Mouse (Mus musculus) heart, embryonic 10.5 days (tissue): Measurements from ENCODE around the gene 5730409E04Rik. TPM values are rescaled to one million over a fixed set of nuclear protein-coding genes. Genes with fewer than 3 reads are reported as not detected.

ENCODE experiments used
- DNase-seq: peaks from one replicate; pipeline ENCODE4 v3.0.0-alpha.2; 2017; ENCODE audit warnings: low spot score
- H3K27ac ChIP-seq: fragments of 300-500 bp; sonication (generic); 2 replicates; pipeline ENCODE4 v1.5.1; 2016; ENCODE audit warnings: mild to moderate bottlenecking
- H3K27me3 ChIP-seq: fragments of 300-500 bp; sonication (generic); 2 replicates; pipeline ENCODE4 v1.6.1; 2016; ENCODE audit warnings: mild to moderate bottlenecking; ENCODE audit not compliant: poor library complexity, insufficient read depth, severe bottlenecking
- H3K36me3 ChIP-seq: fragments of 300-500 bp; sonication (generic); 2 replicates; pipeline ENCODE4 v1.6.1; 2016; ENCODE audit warnings: mild to moderate bottlenecking, moderate library complexity
- H3K4me1 ChIP-seq: fragments of 300-500 bp; sonication (generic); 2 replicates; pipeline ENCODE4 v1.6.1; 2016; ENCODE audit warnings: mild to moderate bottlenecking
- H3K4me3 ChIP-seq: fragments of 300-500 bp; sonication (generic); 2 replicates; pipeline ENCODE4 v1.5.1; 2016; ENCODE audit warnings: mild to moderate bottlenecking, moderate library complexity
- H3K9me3 ChIP-seq: fragments of 300-500 bp; sonication (generic); 2 replicates; pipeline ENCODE4 v1.6.1; 2016; ENCODE audit warnings: mild to moderate bottlenecking, moderate library complexity
- WGBS: fragments of 180-500 bp; shearing (Covaris S2); methylation state at CpG from one replicate; pipeline ENCODE4 v1.1.7; 2016; 5-methylcytosine and 5-hydroxymethylcytosine counted together
- polyA plus RNA-seq: library from polyadenylated mRNA; unstranded; fragments of >200 nt; fragmentation: Nextera tagmentation; extraction: Ambion mirVana; gene quantifications from 2 replicates; pipeline ENCODE4 v1.2.1, GENCODE M21; 2016

Gene 5730409E04Rik
- polyA plus RNA-seq, 1 experiment from 2014 or later, result 1.1 TPM

GRCm38 (mm10) chr4:126605751-126606150 is 3.9 kb upstream of the 5730409E04Rik start:
- Histone ChIP-seq H3K36me3 (no peaks in the 10 kb centered on the region), H3K27ac (no peak overlapping the region), H3K4me3 (no peak overlapping the region), H3K9me3 (no peaks in the 10 kb centered on the region), H3K27me3 (peaks cover 9% of the 10 kb centered on the region), H3K4me1 (peaks cover 14% of the 10 kb centered on the region)
- DNase-seq, result no peak
- 73% methylated on average over 4 of the region's 4 CpGs for WGBS

- 90% methylated on average over 17 of the region's 17 CpGs for WGBS
- no peak for DNase-seq
Measured at GRCm38 (mm10) chr4:126611991-126612390, 2.4 kb downstream of the 5730409E04Rik start.

GRCm38 (mm10) chr4:126616312-126616711 is 6.7 kb downstream of the 5730409E04Rik start:
- peaks cover 8% of the 10 kb centered on the region for H3K4me1 ChIP-seq
- H3K9me3 ChIP-seq, result no peaks in the 10 kb centered on the region
- no peak overlapping the region for H3K27ac ChIP-seq
- peaks cover 39% of the 10 kb centered on the region for H3K27me3 ChIP-seq
- H3K4me3 ChIP-seq, result no peak overlapping the region
- WGBS, result 81% methylated on average over 4 of the region's 4 CpGs
- DNase-seq, result no peak
- H3K36me3 ChIP-seq, result 0 out of 2 replicates have a peak, but pooled peaks cover 4% of the 10 kb centered on the region

More at GRCm38 (mm10) chr4:126611991-126612390, 2.4 kb downstream of the 5730409E04Rik start:
- H3K4me3 ChIP-seq, result no peak overlapping the region
- H3K27ac ChIP-seq, result no peak overlapping the region
- peaks cover 13% of the 10 kb centered on the region; the same call in 1 of the 2 replicates for H3K27me3 ChIP-seq
- peaks cover 4% of the 10 kb centered on the region; the same call in 1 of the 2 replicates for H3K4me1 ChIP-seq
- H3K9me3 ChIP-seq, result no peaks in the 10 kb centered on the region
- 0 out of 2 replicates have a peak, but pooled peaks cover 4% of the 10 kb centered on the region for H3K36me3 ChIP-seq

- peak overlapping the region; percentile 55 for H3K4me3 ChIP-seq
- H3K27me3 ChIP-seq, result peaks cover 45% of the 10 kb centered on the region
- H3K9me3 ChIP-seq, result no peaks in the 10 kb centered on the region
- 4% methylated on average over 26 of the region's 33 CpGs for WGBS
- H3K27ac ChIP-seq, result peak overlapping the region; percentile 72
- H3K4me1 ChIP-seq, result peaks cover 8% of the 10 kb centered on the region
- no peaks in the 10 kb centered on the region for H3K36me3 ChIP-seq
- no peak for DNase-seq
Measured at GRCm38 (mm10) chr4:126619691-126620330, 10.2 kb downstream of the 5730409E04Rik start.

- 22% methylated on average over 13 of the region's 13 CpGs for WGBS
- Histone ChIP-seq H3K27me3 (peaks cover 45% of the 10 kb centered on the region), H3K9me3 (no peaks in the 10 kb centered on the region), H3K4me3 (peak overlapping the region; percentile 55), H3K27ac (peak overlapping the region; percentile 72), H3K4me1 (peaks cover 8% of the 10 kb centered on the region), H3K36me3 (no peaks in the 10 kb centered on the region)
- no peak for DNase-seq
Measured at GRCm38 (mm10) chr4:126620349-126620874, 10.8 kb downstream of the 5730409E04Rik start.

GRCm38 (mm10) chr4:126627021-126627681 is 17.5 kb downstream of the 5730409E04Rik start:
- under 1% methylated on average over 23 of the region's 23 CpGs for WGBS
- H3K9me3 ChIP-seq, result no peaks in the 10 kb centered on the region
- H3K36me3 ChIP-seq, result no peaks in the 10 kb centered on the region
- peak overlapping the region; percentile 70 for H3K27ac ChIP-seq
- peaks cover 6% of the 10 kb centered on the region; the same call in 1 of the 2 replicates for H3K4me1 ChIP-seq
- DNase-seq, result no peak
- H3K4me3 ChIP-seq, result peak overlapping the region; percentile 54
- H3K27me3 ChIP-seq, result peaks cover 16% of the 10 kb centered on the region; the same call in 1 of the 2 replicates

GRCm38 (mm10) chr4:126631922-126632321 is 22.3 kb downstream of the 5730409E04Rik start:
- Histone ChIP-seq H3K36me3 (no peaks in the 10 kb centered on the region), H3K27ac (no peak overlapping the region), H3K9me3 (no peaks in the 10 kb centered on the region), H3K4me1 (peaks cover 16% of the 10 kb centered on the region; the same call in 1 of the 2 replicates), H3K27me3 (peaks cover 18% of the 10 kb centered on the region), H3K4me3 (no peak overlapping the region)
- WGBS, result 42% methylated on average over 2 of the region's 2 CpGs
- no peak for DNase-seq

- Histone ChIP-seq H3K27ac (no peak overlapping the region), H3K27me3 (peaks cover 19% of the 10 kb centered on the region), H3K4me3 (no peak overlapping the region), H3K9me3 (no peaks in the 10 kb centered on the region), H3K4me1 (peaks cover 10% of the 10 kb centered on the region; the same call in 1 of the 2 replicates), H3K36me3 (no peaks in the 10 kb centered on the region)
- DNase-seq, result no peak
- 61% methylated on average over 3 of the region's 3 CpGs for WGBS
Measured at GRCm38 (mm10) chr4:126632668-126633067, 23.1 kb downstream of the 5730409E04Rik start.

- H3K27ac ChIP-seq, result no peak overlapping the region
- peaks cover 26% of the 10 kb centered on the region for H3K27me3 ChIP-seq
- peak overlapping the region; percentile 15; the same call in 1 of the 2 replicates for H3K4me3 ChIP-seq
- H3K9me3 ChIP-seq, result no peaks in the 10 kb centered on the region
- no peak for DNase-seq
- peaks cover 10% of the 10 kb centered on the region; the same call in 1 of the 2 replicates for H3K4me1 ChIP-seq
- H3K36me3 ChIP-seq, result no peaks in the 10 kb centered on the region
- 25% methylated on average over 11 of the region's 11 CpGs for WGBS
Measured at GRCm38 (mm10) chr4:126636330-126636729, 26.7 kb downstream of the 5730409E04Rik start.

GRCm38 (mm10) chr4:126637446-126637845 is 27.8 kb downstream of the 5730409E04Rik start:
- no peak overlapping the region for H3K4me3 ChIP-seq
- WGBS, result 66% methylated on average over 4 of the region's 4 CpGs
- H3K36me3 ChIP-seq, result no peaks in the 10 kb centered on the region
- H3K27me3 ChIP-seq, result peaks cover 26% of the 10 kb centered on the region
- no peak overlapping the region for H3K27ac ChIP-seq
- no peak for DNase-seq
- no peaks in the 10 kb centered on the region for H3K9me3 ChIP-seq
- peaks cover 10% of the 10 kb centered on the region; the same call in 1 of the 2 replicates for H3K4me1 ChIP-seq

- Histone ChIP-seq H3K4me1 (peaks cover 10% of the 10 kb centered on the region; the same call in 1 of the 2 replicates), H3K27me3 (peaks cover 26% of the 10 kb centered on the region), H3K27ac (no peak overlapping the region), H3K4me3 (no peak overlapping the region), H3K9me3 (no peaks in the 10 kb centered on the region), H3K36me3 (no peaks in the 10 kb centered on the region)
- no peak for DNase-seq
- 50% methylated on average over 7 of the region's 7 CpGs for WGBS
Measured at GRCm38 (mm10) chr4:126639339-126639738, 29.7 kb downstream of the 5730409E04Rik start.

GRCm38 (mm10) chr4:126641901-126642300 is 32.3 kb downstream of the 5730409E04Rik start:
- H3K4me3 ChIP-seq, result no peak overlapping the region
- H3K4me1 ChIP-seq, result 0 out of 2 replicates have a peak, but pooled peaks cover under 1% of the 10 kb centered on the region
- H3K9me3 ChIP-seq, result no peaks in the 10 kb centered on the region
- H3K27me3 ChIP-seq, result peaks cover 8% of the 10 kb centered on the region; the same call in 1 of the 2 replicates
- H3K27ac ChIP-seq, result no peak overlapping the region
- WGBS, result 40% methylated on average over 9 of the region's 9 CpGs
- H3K36me3 ChIP-seq, result no peaks in the 10 kb centered on the region
- DNase-seq, result no peak

- Histone ChIP-seq H3K27ac (no peak overlapping the region), H3K4me1 (no peaks in the 10 kb centered on the region), H3K36me3 (no peaks in the 10 kb centered on the region), H3K27me3 (peaks cover 5% of the 10 kb centered on the region; the same call in 1 of the 2 replicates), H3K9me3 (no peaks in the 10 kb centered on the region), H3K4me3 (no peak overlapping the region)
- DNase-seq, result no peak
- WGBS, result 76% methylated on average over 4 of the region's 4 CpGs
Measured at GRCm38 (mm10) chr4:126643815-126644214, 34.2 kb downstream of the 5730409E04Rik start.
